Mouse (Mus musculus) induced T-regulatory cell, adult 2 months (primary cell): Measurements from ENCODE around the gene Map2k6.

Experiments used
- DNase-seq: peaks from one replicate; pipeline ENCODE4 v3.0.0-alpha.2; 2012; ENCODE audit warnings: low read depth

Map2k6 gene

DNA sequence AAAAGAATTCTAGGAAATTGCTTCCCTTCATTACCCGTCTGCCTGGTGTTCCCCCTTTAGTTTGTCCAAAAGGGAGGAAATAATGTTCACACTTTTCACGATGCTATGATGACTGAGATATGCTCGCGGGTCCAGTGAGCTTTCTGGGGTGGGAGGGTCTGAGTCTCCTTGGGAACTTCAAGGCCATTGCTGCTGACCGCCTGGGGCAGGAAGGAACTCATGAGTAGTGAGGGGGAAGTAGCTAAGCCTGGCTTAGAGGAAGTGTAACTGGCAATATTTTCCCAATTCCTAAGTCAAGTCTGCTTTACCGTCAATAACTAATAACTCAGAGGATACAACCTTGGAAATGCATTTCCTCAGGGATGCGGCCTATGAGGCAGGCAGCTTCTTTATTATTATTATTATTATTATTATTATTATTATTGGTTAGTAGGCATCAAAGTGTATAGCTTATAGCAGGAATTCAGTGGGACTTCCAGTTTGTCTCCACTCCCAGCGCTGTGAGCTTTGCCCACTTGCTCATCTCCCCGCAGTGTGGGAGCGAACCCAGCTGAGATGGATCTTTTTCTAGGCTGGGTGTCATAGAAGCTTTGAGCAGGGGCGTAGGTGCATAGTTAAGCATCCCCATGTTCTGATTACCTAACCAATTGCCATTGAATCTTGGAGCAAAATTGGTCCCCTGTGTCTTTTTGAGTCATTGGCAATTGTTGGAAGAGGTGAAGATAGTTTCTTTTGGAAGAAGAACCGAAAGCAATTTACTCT, 163.6 kb downstream of the Map2k6 start:
- DNase-seq, result no peak

DNA sequence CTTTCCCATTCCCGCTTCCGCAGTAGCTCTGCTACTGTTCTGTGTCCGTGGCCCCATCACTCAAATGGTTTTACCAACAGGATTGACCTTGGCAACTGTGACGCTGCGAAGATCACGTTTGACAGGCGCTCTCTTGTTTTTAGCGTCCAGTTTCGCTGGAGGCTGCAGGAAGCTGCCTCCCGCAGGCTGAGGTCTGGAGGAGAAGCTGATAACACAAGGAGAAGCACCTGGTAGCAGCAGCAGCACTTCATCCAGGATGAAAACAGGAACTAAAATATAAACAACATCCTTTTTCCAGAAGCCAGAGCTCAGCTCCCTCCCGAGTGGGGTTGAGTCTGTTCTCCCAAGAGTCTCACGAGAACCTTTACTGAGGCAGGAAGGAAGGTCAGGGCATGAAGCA, 164.3 kb downstream of the Map2k6 start:
- no peak for DNase-seq

DNA sequence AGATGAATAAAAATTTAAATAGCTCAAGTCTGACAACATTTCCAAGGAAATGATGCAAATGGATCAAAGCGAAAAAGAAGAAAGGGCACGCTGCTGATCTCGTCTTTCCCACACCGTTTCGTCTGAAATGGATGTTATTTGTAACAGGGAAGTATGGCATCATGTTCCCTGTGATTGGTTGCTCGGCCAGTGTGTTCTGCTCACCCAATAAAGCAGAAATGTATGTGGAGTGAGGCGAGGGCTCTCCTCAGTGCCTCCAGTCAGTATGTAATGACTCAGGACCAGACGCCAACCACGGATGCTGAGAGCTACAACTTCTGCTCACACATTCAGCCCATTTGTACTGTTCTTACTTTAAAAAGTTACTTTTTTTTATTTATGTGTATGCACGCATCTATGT, 164.9 kb downstream of the Map2k6 start:
- DNase-seq, result no peak

DNA sequence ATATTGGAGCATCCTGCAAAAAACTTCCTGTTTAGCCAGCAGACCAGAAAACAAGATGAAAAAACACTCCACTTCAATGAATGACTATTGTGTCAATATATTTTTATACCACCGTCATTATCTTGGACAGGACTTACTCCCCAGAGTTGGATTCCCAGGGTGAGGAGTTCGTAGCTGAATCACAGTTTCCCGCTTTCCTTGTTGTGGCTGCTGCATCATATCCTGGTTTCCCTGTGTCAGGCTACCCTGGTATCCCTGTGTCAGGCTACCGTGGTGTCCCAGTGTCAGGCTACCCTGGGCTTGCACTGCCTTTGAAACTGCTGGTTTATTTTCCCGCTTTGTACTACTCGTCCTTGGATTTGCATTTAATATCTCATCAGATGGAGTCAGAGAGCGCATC, 167.4 kb downstream of the Map2k6 start:
- no peak for DNase-seq

DNA sequence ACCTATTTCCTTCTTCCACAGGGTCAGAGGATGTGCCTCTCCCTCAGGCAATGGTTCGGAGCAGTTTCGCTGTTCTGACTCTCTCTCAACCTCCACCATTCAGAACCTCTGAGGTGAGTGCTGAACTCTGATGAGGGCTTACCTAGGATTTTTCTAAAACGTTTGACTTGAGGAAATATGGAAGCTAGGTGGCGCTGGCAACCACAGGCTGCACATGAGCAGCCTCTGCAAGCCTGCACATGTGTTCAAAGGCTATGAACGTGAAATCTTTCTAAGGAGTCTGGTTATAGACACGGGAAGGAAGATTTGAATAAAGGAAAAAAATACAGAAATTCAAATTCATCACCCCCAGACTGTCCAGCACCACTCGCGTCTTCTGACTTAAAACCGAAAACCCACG, 173.6 kb downstream of the Map2k6 start:
- peak; percentile 6 for DNase-seq
